Mouse (Mus musculus): ENCODE measurements around the gene H2-Oa. TPM values are rescaled to one million over a fixed set of nuclear protein-coding genes. Genes with fewer than 3 reads are reported as not detected.
A peak's percentile ranks its signal among the peaks of the same experiment; 100 is the strongest.
"Not testable (repeated sequence)": the region's sequence is repeated elsewhere in the genome, so short reads cannot be mapped to it uniquely, and the experiment has no call there.

Gene H2-Oa
- polyA plus RNA-seq, 1 experiment, result 0.07 TPM

DNA sequence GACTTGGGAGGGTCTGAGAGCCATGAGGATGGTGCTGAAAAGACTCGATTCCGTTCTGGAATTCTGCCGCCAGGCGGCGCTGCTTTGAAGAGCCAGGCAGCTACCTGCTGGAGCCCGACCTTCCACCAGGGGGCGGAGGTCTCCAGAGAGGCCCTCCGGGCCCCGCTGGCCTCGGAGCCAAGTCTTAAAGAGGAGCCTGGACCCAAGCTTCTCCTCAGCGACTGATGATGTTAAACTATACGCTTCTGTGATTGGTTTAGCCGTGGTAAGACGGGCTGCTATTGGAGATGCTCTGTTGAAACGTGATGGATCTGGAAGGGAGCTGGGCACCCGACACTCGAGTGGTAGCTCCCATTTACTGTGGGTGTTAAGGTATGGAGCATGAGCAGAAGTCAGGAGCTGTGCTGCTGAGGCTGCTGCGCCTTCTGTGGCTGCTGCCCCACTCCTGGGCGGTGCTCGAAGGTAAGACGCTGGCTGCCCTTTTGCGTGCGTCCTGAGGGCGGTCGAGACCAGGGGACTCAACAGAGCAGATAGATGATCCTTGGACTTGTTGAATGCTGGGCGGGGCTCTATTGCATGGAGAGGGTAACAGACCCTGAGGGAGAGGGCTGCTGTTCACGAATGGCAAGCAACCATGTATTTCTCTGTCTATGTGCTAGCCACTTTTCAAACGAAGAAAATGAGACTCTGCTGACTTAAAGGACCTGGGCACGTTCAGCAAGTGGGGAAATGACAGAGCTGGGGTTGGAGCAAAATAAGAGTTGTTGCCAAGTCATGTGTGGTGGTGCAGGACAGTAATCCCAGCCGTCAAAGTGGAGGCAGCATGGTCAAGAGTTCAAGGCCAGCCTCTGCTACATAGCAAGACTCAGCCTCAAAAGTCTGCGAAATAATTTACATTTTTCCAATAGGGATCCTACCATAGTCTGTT lies 43.4 kb downstream of the H2-Oa start:
- TF ChIP-seq POLR2A (IDR thresholded peaks at IDR 0.05; ENCODE audit: borderline replicate concordance, extremely low read depth, insufficient read depth, insufficient read length, poor library complexity, severe bottlenecking) (no peak), CTCF (IDR thresholded peaks at IDR 0.05; ENCODE audit: borderline replicate concordance, extremely low read depth, insufficient read depth, insufficient read length) (peak; percentile 100)
- peak; percentile 99 for DNase-seq (ENCODE audit: low read depth)

DNA sequence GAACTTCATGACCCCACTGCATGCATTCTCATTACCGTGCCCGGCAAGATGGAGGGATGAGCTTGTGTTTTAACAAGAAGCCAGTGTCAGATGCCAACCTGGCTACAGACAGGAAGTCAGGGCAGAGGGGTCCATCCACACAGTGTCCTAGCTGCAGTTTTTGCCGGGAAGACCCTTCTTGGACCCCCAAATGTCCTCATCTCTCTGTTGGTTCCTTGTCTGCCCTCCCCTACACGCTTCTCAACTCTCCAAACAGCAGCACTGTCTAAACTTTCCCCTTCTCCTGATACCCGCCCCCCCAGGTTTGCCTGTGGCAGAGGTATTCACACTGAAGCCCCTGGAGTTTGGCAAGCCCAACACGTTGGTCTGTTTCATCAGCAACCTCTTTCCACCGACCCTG lies 45.5 kb downstream of the H2-Oa start:
- no peak for DNase-seq (ENCODE audit: low read depth)
- TF ChIP-seq POLR2A (IDR thresholded peaks at IDR 0.05; ENCODE audit: borderline replicate concordance, extremely low read depth, insufficient read depth, insufficient read length, poor library complexity, severe bottlenecking), result no peak
- no peak for TF ChIP-seq CTCF (IDR thresholded peaks at IDR 0.05; ENCODE audit: borderline replicate concordance, extremely low read depth, insufficient read depth, insufficient read length)

- TF ChIP-seq POLR2A (IDR thresholded peaks at IDR 0.05; ENCODE audit: borderline replicate concordance, extremely low read depth, insufficient read depth, insufficient read length, poor library complexity, severe bottlenecking), result no peak
- no peak for TF ChIP-seq CTCF (IDR thresholded peaks at IDR 0.05; ENCODE audit: borderline replicate concordance, extremely low read depth, insufficient read depth, insufficient read length)
- no peak for DNase-seq (ENCODE audit: low read depth)
Measured at GRCm38 (mm10) chr17:34138655-34139054, 46.5 kb downstream of the H2-Oa start.

GRCm38 (mm10) chr17:34139416-34139815 lies 47.3 kb downstream of the H2-Oa start:
- TF ChIP-seq CTCF (IDR thresholded peaks at IDR 0.05; ENCODE audit: borderline replicate concordance, extremely low read depth, insufficient read depth, insufficient read length) (no peak), POLR2A (IDR thresholded peaks at IDR 0.05; ENCODE audit: borderline replicate concordance, extremely low read depth, insufficient read depth, insufficient read length, poor library complexity, severe bottlenecking) (no peak)
- peak; percentile 42 for DNase-seq (ENCODE audit: low read depth)

DNA sequence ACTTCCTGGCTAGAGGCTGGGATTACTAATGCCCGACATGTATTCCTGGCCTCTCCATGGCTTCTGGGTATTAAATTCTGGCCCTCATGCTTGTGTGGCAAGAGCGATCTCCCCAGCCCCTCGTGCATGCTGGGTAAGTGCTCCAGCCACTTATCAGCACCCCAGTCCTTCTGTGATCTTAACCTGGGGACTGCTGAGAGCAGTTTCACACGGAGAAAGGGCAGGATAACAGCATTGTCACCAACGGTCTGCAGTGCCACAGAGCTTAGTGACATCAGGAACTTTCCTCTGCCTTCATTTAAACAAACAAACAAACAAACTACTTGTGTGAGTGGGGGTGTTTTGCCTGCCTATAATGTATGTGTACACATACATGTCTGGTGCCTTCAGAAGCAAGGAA lies 48.1 kb downstream of the H2-Oa start:
- no peak for DNase-seq (ENCODE audit: low read depth)
- TF ChIP-seq POLR2A (IDR thresholded peaks at IDR 0.05; ENCODE audit: borderline replicate concordance, extremely low read depth, insufficient read depth, insufficient read length, poor library complexity, severe bottlenecking) (no peak), CTCF (IDR thresholded peaks at IDR 0.05; ENCODE audit: borderline replicate concordance, extremely low read depth, insufficient read depth, insufficient read length) (no peak)

GRCm38 (mm10) chr17:34141448-34141847 lies 49.3 kb downstream of the H2-Oa start:
- no peak for DNase-seq (ENCODE audit: low read depth)
- TF ChIP-seq CTCF (IDR thresholded peaks at IDR 0.05; ENCODE audit: borderline replicate concordance, extremely low read depth, insufficient read depth, insufficient read length), result no peak
- TF ChIP-seq POLR2A (IDR thresholded peaks at IDR 0.05; ENCODE audit: borderline replicate concordance, extremely low read depth, insufficient read depth, insufficient read length, poor library complexity, severe bottlenecking), result no peak

DNA sequence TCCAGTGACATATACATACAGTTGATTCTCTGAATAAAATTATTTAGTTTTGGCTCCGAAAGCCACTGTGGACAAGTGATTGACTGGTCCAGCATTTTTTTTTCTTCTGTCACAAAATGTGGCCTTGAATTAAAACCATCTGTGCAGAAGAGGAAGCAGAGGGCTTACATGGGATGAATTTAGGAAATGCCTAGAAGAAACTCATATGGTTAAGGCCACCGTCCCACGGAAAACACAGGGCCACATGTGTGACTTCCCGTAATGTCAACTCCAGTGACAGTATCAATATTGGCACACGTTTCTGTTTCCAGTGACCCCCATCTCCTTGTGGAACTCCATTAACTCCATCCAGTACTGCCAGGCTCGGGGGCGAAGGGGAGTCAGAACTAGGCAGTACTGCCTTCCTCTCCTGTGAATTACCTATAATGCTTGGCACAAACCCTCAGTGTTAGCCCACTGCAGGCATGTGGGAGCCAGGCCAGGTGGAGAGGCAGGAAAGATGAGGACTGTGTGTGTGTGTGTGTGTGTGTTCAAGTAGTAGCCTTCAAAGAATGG lies 50.4 kb downstream of the H2-Oa start:
- TF ChIP-seq POLR2A (IDR thresholded peaks at IDR 0.05; ENCODE audit: borderline replicate concordance, extremely low read depth, insufficient read depth, insufficient read length, poor library complexity, severe bottlenecking), result no peak
- TF ChIP-seq CTCF (IDR thresholded peaks at IDR 0.05; ENCODE audit: borderline replicate concordance, extremely low read depth, insufficient read depth, insufficient read length), result no peak
- DNase-seq (ENCODE audit: low read depth), result no peak

DNA sequence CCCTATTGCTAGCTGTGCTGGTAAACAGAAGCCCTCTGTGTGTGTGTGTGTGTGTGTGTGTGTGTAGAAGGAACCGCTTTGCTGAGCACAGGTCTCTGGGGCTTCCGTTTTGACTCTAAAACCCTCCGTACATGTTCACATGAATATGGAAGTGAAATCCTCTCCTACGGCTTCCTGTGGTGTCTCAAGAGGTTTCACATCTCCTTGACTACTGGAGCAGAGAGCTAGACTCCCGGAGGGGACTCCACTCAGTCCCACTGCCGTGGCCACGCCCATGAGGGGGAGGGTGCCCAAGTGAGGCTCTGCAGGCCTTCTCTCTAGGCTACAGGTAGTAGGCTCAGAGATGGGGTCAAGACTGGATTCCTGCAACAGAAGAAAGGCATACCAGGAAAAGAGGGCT lies 50.9 kb downstream of the H2-Oa start, which contains the start of gene H2-DMb2:
H2-DMb2 (plus strand) TSS at position 275 of the 400 bp plus-strand sequence.
- TF ChIP-seq POLR2A (IDR thresholded peaks at IDR 0.05; ENCODE audit: borderline replicate concordance, extremely low read depth, insufficient read depth, insufficient read length, poor library complexity, severe bottlenecking) (no peak), CTCF (IDR thresholded peaks at IDR 0.05; ENCODE audit: borderline replicate concordance, extremely low read depth, insufficient read depth, insufficient read length) (no peak)
- DNase-seq (ENCODE audit: low read depth), result peak; percentile 30

DNA sequence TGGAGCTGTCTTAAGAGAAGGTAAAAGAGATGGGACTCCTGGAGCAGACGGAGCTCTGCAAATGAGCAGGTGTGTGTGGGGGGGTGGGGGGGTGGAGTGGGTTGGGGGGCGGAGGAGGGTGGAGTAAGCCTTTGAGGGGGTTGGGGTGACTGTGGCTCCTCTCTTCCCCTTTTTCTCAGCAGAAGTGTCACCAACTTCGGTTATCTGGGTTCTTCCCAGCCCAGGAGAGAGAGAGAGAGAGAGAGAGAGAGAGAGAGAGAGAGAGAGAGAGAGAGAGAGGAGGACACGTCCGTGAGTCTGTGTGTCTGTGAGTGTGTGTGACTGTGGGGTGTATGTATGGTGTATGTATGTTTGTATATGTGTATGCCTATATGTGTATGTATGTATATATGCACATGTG lies 51.3 kb downstream of the H2-Oa start:
- DNase-seq (ENCODE audit: low read depth), result no peak
- no peak for TF ChIP-seq POLR2A (IDR thresholded peaks at IDR 0.05; ENCODE audit: borderline replicate concordance, extremely low read depth, insufficient read depth, insufficient read length, poor library complexity, severe bottlenecking)
- TF ChIP-seq CTCF (IDR thresholded peaks at IDR 0.05; ENCODE audit: borderline replicate concordance, extremely low read depth, insufficient read depth, insufficient read length), result no peak

DNA sequence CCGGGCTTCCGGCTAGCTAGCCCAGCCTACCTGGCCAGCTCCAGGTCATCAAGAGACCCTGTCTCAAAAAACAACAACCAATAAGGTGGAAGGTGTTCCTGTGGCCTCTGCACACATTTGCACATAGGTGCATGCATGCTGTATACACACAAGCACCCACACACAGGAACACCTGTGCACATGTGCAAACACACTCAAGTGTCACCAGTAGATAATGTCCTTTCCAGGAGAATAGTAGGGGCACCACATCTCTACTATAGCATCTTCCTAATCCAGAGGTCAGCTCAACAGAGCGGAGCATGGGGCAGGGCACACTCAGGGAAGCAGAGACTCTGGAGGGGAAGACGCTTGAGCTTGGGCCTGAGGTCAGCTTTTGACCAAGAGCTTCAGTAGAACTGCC lies 52.1 kb downstream of the H2-Oa start:
- DNase-seq (ENCODE audit: low read depth), result not testable (repeated sequence)

Other genes starting within 250 kb of the H2-Oa start
- 41.6 and 49.6 TPM in 2 replicates for gene Cd320, start 249.2 kb upstream of the H2-Oa start, polyA plus RNA-seq (2012; rRNA removed)
- gene Gm7029, start 218.5 kb upstream of the H2-Oa start, polyA plus RNA-seq (2012; rRNA removed), result not detected in 2 replicates
- 18.5 and 32.3 TPM in 2 replicates for gene Kifc1, start 201.7 kb upstream of the H2-Oa start, polyA plus RNA-seq (2012; rRNA removed)
- gene Platr17, start 187.2 kb upstream of the H2-Oa start, polyA plus RNA-seq (2012; rRNA removed), result 0.30 and 0.38 TPM in 2 replicates
- 43.8 and 52.6 TPM in 2 replicates for gene Daxx, start 182.9 kb upstream of the H2-Oa start, polyA plus RNA-seq (2012; rRNA removed)
- 17.4 and 22.8 TPM in 2 replicates for gene Tapbp, start 176.4 kb upstream of the H2-Oa start, polyA plus RNA-seq (2012; rRNA removed)
- 35.8 and 43.6 TPM in 2 replicates for gene Zbtb22, start 176.4 kb upstream of the H2-Oa start, polyA plus RNA-seq (2012; rRNA removed)
- gene Rgl2, start 162.8 kb upstream of the H2-Oa start, polyA plus RNA-seq (2012; rRNA removed), result 184 and 285 TPM in 2 replicates
- gene Pfdn6, start 152.0 kb upstream of the H2-Oa start, polyA plus RNA-seq (2012; rRNA removed), result 85.7 and 97.5 TPM in 2 replicates
- 22.8 and 29.3 TPM in 2 replicates for gene Wdr46, start 151.7 kb upstream of the H2-Oa start, polyA plus RNA-seq (2012; rRNA removed)
- 9.9 and 11.1 TPM in 2 replicates for gene B3galt4, start 140.9 kb upstream of the H2-Oa start, polyA plus RNA-seq (2012; rRNA removed)
- gene Vps52, start 136.5 kb upstream of the H2-Oa start, polyA plus RNA-seq (2012; rRNA removed), result 71.7 and 72.8 TPM in 2 replicates
- 744 and 771 TPM in 2 replicates for gene Rps18, start 136.3 kb upstream of the H2-Oa start, polyA plus RNA-seq (2012; rRNA removed)
- 20.4 and 20.5 TPM in 2 replicates for gene H2-K1, start 92.0 kb upstream of the H2-Oa start, polyA plus RNA-seq (2012; rRNA removed)
- gene Ring1, start 67.7 kb upstream of the H2-Oa start, polyA plus RNA-seq (2012; rRNA removed), result 58.8 and 68.8 TPM in 2 replicates
- gene H2-Ke6, start 64.3 kb upstream of the H2-Oa start, polyA plus RNA-seq (2012; rRNA removed), result 88.8 and 156 TPM in 2 replicates
- 133 and 138 TPM in 2 replicates for gene Slc39a7, start 60.7 kb upstream of the H2-Oa start, polyA plus RNA-seq (2012; rRNA removed)
- 83.9 and 97.4 TPM in 2 replicates for gene Rxrb, start 60.5 kb upstream of the H2-Oa start, polyA plus RNA-seq (2012; rRNA removed)
- gene Col11a2, start 52.9 kb upstream of the H2-Oa start, polyA plus RNA-seq (2012; rRNA removed), result 11.5 and 11.8 TPM in 2 replicates
- gene H2-DMa, start 27.2 kb downstream of the H2-Oa start, polyA plus RNA-seq (2012; rRNA removed), result 12.0 and 16.4 TPM in 2 replicates
- gene Brd2, start 30.3 kb downstream of the H2-Oa start, polyA plus RNA-seq (2012; rRNA removed), result 186 and 256 TPM in 2 replicates
- gene H2-DMb2, start 51.0 kb downstream of the H2-Oa start, polyA plus RNA-seq (2012; rRNA removed), result 0.18 and 0.40 TPM in 2 replicates
- gene H2-DMb1, start 60.7 kb downstream of the H2-Oa start, polyA plus RNA-seq (2012; rRNA removed), result 0.82 and 1.1 TPM in 2 replicates
- gene Tap1, start 95.2 kb downstream of the H2-Oa start, polyA plus RNA-seq (2012; rRNA removed), result 1.8 and 2.1 TPM in 2 replicates
- gene Psmb9, start 95.4 kb downstream of the H2-Oa start, polyA plus RNA-seq (2012; rRNA removed), result 0.86 and 1.1 TPM in 2 replicates
- gene Psmb8, start 105.4 kb downstream of the H2-Oa start, polyA plus RNA-seq (2012; rRNA removed), result 2.0 and 2.4 TPM in 2 replicates
- 0.93 and 1.1 TPM in 2 replicates for gene Tap2, start 111.2 kb downstream of the H2-Oa start, polyA plus RNA-seq (2012; rRNA removed)
- 0.04 and 0.11 TPM in 2 replicates for gene H2-Ob, start 146.6 kb downstream of the H2-Oa start, polyA plus RNA-seq (2012; rRNA removed)
- gene H2-Ab1, start 165.3 kb downstream of the H2-Oa start, polyA plus RNA-seq (2012; rRNA removed), result 1.4 and 1.7 TPM in 2 replicates
- 0.50 and 0.51 TPM in 2 replicates for gene H2-Aa, start 195.5 kb downstream of the H2-Oa start, polyA plus RNA-seq (2012; rRNA removed)
- 0.93 and 1.6 TPM in 2 replicates for gene H2-Eb1, start 213.5 kb downstream of the H2-Oa start, polyA plus RNA-seq (2012; rRNA removed)
- gene H2-Eb2, start 233.3 kb downstream of the H2-Oa start, polyA plus RNA-seq (2012; rRNA removed), result 0.09 and 0.18 TPM in 2 replicates